Mouse (Mus musculus) cerebellum, postnatal 25 days (tissue): ENCODE measurements at regions not wholly inside any gene's neighbourhood (a gene's known extent, or its start where the extent isn't known, plus 50 kb on each side); places are given as distances from the start of the nearest gene placed in this dataset.

Source experiments
- DNase-seq, 2 experiments: peaks; one replicate each; pipeline ENCODE4 v3.0.0; 2021; ENCODE audit warnings: mixed read lengths in 2 of 2

DNA sequence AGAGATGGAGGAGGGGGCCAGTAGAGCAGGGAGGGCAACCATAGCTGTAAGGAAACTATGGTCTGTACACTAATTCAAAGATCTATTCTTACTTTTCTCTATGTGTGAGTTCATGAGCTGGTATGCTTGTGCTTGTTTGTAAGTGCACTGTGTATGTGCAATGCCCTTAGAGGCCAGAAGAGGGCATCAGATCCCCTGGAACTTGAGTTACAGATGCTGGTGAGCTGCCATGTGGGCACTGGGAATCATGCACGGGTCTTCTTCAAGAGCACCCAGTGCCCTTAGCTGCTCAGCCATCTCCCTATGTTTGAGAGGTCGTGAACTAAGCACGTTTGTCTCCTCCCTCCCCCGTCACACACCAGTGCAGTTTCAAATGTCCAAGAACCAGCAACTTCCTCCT is 68.9 kb downstream of the Tbx3 start:
- DNase-seq, result no peak

DNA sequence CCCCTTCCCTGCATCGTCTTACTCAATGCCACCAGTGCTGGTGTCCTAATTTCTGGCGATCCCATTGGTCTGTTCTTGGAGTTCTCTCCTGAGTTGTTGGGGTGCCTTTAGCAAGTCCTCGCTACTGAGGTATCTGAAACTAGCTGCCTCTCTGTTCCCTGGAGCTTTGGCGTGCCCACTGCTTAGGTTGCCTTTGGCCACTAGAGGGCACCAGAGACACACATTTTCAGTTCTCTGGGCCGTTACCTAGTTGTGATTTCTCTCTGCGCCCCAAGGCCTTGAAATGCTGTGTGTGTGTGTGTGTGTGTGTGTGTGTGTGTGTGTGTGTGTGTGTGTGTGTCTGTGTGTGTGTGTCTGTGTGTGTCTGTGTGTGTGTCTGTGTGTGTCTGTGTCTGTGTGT is 70.6 kb downstream of the Tbx3 start:
- DNase-seq, result peak; percentile 47 to 70

DNA sequence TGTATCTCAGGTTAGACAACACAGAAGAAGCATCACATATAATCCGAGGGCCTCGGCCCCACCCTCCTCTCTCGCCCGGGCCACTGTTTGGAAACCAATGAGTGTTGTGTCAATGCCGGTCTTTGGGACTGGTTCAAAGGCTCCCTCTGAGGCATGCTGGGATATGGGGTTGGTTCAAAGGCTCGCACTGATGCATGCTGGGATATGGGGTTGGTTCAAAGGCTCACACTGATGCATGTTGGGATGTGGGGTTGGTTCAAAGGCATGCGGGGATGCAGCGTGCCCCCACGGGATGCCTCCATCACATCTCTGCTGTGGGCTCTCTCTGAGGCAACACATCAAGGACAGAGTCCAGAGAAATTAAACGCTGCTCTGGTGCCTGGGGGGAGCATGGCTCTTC is 73.3 kb downstream of the Tbx3 start:
- no peak for DNase-seq

DNA sequence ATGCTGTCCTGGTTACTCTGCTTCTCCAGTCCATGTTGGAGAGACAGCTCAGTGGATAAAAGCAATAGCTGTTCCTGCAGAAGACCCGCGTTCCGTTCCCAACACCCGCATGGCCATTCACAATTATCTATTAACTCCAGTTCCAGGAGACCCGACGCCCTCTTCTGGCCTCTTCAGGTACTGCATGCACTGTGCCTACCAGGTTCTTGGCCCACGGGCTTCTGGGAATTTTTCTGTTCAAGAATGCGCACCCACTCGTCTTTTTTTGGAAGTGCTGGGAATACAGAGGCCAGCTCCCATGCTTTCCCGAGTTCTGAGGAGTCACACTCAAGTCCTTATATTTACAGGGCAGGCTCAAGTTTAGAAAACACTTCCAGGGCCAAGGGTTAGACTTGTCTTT is 76.6 kb downstream of the Tbx3 start:
- no peak for DNase-seq

DNA sequence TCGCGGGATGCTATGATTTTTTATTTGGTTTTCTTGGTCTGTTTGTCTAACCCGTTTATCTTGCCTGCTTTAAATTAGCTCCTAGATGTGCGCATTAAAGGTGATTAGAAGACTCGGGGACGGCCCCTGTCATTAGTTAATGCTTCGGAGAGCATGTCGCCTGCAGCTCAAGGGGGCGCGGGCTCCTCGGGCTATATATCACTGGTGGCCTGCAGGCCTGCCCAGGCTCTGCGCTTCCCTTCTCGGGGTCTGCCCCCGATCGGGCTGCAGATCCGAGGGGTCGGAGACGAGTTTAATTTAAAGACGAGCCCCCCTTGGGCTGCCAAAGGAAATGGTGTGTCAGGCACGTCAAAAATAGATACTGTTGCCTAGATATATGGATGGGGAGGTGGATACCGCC is 78.2 kb downstream of the Tbx3 start:
- DNase-seq, result no peak

DNA sequence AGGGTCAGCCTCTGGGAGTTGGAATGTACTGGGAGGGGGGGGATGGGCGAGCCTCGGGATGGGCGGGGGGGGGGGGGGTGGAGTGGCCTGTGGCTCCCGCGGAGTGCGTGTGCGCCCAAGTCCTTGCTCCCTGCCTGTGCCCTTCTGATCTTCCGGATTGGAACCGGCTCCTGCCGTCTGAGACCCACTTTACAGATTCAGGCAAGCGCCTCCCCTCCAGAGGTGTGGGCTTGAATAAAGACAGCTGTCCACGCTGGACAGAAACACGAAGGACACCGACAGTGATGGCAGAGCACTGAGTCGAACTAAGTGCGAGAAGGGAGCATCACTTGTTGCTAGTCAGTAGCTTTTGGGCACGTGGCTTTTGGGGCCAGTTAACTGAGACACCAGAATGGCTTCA is 78.7 kb downstream of the Tbx3 start:
- no peak for DNase-seq

DNA sequence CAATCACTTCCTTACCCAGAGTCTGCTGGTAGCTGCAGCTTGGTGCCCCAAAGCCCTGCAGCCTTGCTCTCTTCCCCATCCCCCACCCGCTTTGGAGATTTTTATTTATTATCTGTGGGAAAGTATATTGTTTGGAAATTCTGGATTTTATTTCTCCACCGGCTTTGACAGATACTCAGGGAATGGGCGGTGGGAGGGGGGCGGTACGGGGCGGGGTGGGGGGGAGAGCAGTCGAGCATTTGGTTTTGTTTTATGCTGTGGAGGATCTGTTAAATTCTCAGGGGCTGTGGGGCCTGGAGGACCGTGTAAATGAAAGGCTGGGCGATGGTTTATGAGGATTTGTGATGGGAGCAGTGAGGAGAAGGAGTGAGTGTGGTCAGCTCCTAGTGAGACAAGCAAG is 76.7 kb upstream of the Tbx5 start:
- DNase-seq, result no peak

DNA sequence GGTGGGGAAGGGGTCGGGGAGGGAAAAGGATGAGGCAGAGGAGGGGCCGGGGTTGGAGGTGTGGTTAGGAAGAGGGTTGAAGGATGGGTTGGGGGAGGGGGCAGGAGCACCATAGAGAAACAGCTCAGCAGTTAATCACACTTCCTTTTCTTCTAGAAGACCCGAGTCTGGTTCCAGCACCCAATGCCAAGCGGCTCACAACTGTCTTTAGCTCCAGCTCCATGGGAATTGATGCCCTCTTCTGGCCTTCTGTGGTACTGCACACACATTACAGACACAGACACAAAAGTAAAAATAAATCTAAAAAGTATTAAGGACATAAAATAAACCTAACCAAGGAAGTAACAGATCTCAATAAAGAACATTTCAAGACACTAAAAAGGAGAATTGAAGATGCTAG is 73.6 kb upstream of the Tbx5 start:
- DNase-seq, result no peak

DNA sequence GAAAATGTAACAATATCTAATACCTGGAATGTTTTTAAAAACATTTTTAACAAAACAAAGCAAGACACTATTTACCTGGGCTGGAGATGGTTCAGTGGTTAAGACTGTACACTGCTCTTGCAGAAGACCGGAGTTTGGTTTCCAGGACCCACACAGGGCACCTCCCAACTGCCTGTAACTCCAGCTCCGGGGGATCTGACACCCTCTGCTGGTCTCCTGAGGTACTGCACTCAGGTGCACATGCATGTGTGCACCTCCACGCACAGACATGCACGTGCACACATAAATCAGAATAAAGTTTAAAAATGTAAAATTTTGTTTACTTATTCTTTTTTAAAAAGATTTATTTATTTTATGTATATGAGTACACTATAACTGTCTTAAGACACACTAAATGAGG is 70.4 kb upstream of the Tbx5 start:
- no peak for DNase-seq

DNA sequence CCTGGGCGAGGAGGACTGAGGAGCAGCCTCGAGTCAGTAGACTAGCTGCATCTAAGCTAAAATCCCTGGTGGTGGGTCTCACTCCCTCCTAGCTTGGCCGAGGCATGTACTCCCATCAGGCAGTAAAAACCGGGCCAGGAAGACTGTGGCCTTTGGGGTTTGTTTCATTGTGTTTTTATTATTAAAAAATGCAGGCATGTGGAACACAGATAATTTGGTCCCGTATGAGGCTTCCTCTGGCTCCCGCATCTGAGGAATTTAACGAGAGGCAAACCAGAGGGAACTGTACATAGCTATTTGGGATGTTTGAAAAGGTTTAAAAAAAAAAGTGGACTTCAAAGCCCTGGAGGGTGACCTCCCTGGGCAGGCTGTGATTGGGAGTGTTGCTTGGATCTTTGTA is 69.1 kb upstream of the Tbx5 start:
- DNase-seq, result no peak

DNA sequence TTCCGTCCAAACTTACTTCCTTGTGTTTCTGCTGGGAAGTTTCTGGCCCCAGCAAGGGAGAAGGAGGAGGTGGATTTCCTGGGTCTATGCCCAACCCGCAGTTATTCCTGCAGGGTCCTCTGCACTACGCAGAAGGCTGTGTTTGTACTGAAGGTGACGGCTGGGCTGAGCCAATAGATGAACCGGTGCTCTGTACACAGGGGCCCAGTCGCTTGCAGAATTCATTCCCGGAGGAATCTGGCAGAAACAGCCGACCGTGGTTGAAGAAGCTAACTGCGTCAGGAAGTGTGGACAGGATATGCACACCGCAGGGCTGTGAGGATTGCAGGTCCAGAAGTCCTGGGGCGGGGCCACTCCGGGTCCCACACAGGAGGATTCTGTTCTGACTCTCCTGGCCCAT is 66.1 kb upstream of the Tbx5 start:
- no peak for DNase-seq

DNA sequence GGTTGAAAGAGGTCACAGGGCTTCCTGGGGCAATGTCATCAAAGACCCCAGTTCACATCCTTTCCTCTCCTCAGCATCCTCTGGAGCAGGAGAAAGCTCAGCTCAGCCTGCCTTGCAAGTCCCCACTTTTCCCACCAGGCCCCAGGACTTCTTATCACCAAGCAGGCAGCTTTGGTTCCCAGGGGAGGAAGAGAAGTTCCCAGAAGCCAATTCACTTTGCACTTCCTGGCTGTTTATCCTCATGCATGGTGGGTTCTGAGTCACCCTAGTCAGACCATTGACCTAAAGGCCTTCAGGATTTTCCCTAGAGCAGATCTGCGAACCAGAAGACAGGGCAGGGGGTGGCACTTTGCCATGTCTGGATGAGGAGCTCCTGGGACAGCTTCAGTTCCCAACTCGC is 61.5 kb upstream of the Tbx5 start:
- no peak for DNase-seq

DNA sequence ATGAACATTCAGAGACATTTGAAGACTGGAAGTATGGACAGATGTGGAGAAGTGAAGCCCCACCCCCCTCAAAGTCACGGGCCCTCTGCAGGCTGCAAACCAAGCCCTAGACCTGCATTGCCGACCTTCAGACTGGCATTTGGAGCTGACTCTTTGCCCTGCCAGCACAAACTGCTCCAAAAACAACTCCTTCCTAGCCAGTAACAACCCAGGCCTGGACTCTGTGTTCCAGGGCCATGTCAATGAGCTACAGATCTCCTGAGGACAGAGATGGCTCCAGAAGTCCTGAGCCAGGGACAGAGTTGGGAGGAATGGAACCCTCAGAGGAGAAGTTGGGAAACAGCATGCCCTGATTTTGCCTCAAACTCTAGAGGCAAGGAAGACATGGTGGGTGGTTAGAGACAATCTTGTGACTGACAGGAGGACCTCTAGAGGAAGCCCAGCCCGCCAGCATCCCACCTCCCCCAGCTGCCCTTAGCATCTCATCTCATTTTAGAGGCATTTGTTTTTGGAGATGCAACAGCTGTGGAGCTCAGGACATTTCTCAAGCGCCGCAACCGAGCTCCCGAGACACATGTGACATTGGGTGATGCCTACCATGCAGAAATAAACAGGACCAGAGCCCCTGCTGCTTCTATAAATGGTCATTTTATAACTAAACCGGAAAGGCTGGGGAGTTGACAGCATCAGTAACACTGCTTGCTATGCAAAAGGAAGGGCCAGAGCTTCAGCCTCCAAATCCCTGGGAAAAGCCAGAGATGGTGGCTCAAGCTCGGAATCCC is 56.2 kb upstream of the Tbx5 start:
- DNase-seq, result no peak

DNA sequence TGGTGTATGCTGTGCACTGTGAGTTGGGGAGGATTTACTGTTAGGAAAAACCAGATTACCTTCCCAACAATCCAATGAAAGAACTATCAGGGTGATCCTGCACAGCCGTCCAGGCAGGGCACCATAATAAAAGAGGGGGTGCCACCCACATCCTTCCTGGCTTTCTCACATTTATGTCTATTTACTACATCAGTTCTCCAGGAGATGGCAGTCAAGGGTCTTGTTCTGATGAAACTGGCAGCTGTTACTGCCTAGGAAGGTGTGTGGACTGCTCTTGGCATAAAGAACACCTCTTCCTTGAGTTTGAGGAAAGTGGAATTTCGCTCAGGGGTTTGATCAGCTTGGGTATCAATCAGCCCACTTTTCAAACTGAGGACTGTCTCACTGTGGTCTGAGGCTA is 54.6 kb upstream of the Tbx5 start:
- peak in 1 of 2 experiments; percentile 12 for DNase-seq

DNA sequence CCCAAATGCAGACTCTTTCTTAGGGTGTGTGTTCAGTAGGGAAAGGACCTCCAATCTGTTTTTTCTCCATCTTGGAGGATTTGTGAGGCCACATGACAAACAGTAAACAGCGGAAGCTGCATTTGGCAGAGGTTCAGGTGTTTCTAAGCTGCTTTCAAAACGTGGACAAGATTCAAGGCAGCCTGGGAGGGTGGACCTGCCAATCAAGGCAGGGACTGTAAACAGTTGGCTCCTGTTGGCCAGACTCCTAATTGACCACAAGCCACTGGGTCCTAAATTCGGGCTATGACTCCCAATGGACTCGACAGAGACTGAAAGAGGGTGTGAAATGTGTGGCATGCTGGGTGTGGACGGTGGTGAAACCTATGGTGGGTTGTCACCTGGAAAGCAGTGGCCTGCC is 51.1 kb upstream of the Tbx5 start:
- DNase-seq, result no peak
